Mouse (Mus musculus) liver, postnatal 0 days (tissue): ENCODE results near the gene Cdh23. TPM values are rescaled to one million over a fixed set of nuclear protein-coding genes. Genes with fewer than 3 reads are reported as not detected.

Source experiments
- ATAC-seq: fragments of 200-750 bp; cut with Nextera tagmentation; 2 replicates; pipeline ENCODE4 v1.8.0; 2017; ENCODE audit warnings: mild to moderate bottlenecking, moderate library complexity
- DNase-seq: peaks from one replicate; pipeline ENCODE4 v3.0.0-alpha.2; 2016
- H3K27ac ChIP-seq: fragments of 300-500 bp; sonication (generic); 2 replicates; pipeline ENCODE4 v1.5.1; 2014; ENCODE audit warnings: antibody characterized with exemption, moderate library complexity, mild to moderate bottlenecking, low read depth
- H3K27me3 ChIP-seq: fragments of 300-500 bp; sonication (generic); 2 replicates; pipeline ENCODE4 v1.6.1; 2014; ENCODE audit warnings: low read length, control low read depth, mixed read lengths; ENCODE audit not compliant: insufficient read depth
- H3K36me3 ChIP-seq: fragments of 300-500 bp; sonication (generic); replicated peaks from 2 replicates; pipeline ENCODE4 v1.6.1; 2014; ENCODE audit warnings: mild to moderate bottlenecking, control low read depth, low read length, moderate library complexity, mixed read lengths; ENCODE audit not compliant: insufficient read depth
- H3K4me1 ChIP-seq: fragments of 300-500 bp; sonication (generic); 2 replicates; pipeline ENCODE4 v1.6.1; 2014; ENCODE audit warnings: antibody characterized with exemption, mild to moderate bottlenecking, control low read depth; ENCODE audit not compliant: insufficient read depth
- H3K4me2 ChIP-seq: fragments of 300-500 bp; sonication (generic); 2 replicates; pipeline ENCODE4 v1.6.1; 2014; ENCODE audit warnings: low read depth, mild to moderate bottlenecking, low read length, moderate library complexity, mixed read lengths
- H3K4me3 ChIP-seq: fragments of 300-500 bp; sonication (generic); 2 replicates; pipeline ENCODE4 v1.5.1; 2014; ENCODE audit warnings: low read depth, low read length
- H3K9ac ChIP-seq: fragments of 300-500 bp; sonication (generic); replicated peaks from 2 replicates; pipeline ENCODE4 v1.6.1; 2014; ENCODE audit warnings: mild to moderate bottlenecking, moderate library complexity
- H3K9me3 ChIP-seq: fragments of 300-500 bp; sonication (generic); 2 replicates; pipeline ENCODE4 v1.6.1; 2016; ENCODE audit warnings: mild to moderate bottlenecking, control low read depth, low read length, mixed read lengths
- CTCF ChIP-seq: sonication (generic); IDR thresholded peaks from 2 replicates; pipeline ENCODE4 v1.5.1; 2016; ENCODE audit warnings: antibody characterized with exemption, low read depth
- EP300 ChIP-seq: IDR thresholded peaks from 2 replicates; pipeline ENCODE4 v1.6.1; 2016; ENCODE audit warnings: antibody characterized with exemption, low read depth, mild to moderate bottlenecking
- WGBS: fragments of 180-500 bp; shearing (Covaris S2); extraction: QIAGEN DNeasy Blood & Tissue Kit; methylation state at CpG from one replicate; pipeline ENCODE4 v1.1.7; 2014; ENCODE audit not compliant: insufficient replicate concordance; 5-methylcytosine and 5-hydroxymethylcytosine counted together
- polyA plus RNA-seq: library from polyadenylated mRNA; unstranded; fragments of >200 nt; fragmentation: Nextera tagmentation; extraction: Ambion mirVana; gene quantifications from 2 replicates; pipeline ENCODE4 v1.2.1, GENCODE M21; 2015

Cdh23 gene
- polyA plus RNA-seq, 1 experiment from 2014 or later = 0.28 TPM

GRCm38 (mm10) chr10:60525081-60525480 lies 171.2 kb downstream of the Cdh23 start:
- H3K27me3 ChIP-seq = no peaks in the 10 kb centered on the region
- DNase-seq = no peak
- ATAC-seq = no peak
- no peak overlapping the region for H3K4me2 ChIP-seq
- no peak overlapping the region for H3K27ac ChIP-seq
- WGBS = 59% methylated on average over 8 of the region's 8 CpGs
- no peaks in the 10 kb centered on the region for H3K36me3 ChIP-seq
- no peaks in the 10 kb centered on the region for H3K4me1 ChIP-seq
- H3K9ac ChIP-seq = no peak overlapping the region
- H3K9me3 ChIP-seq = no peaks in the 10 kb centered on the region
- TF ChIP-seq EP300 (no peak), CTCF (no peak)
- no peak overlapping the region for H3K4me3 ChIP-seq

GRCm38 (mm10) chr10:60516286-60516685 lies 180.0 kb downstream of the Cdh23 start:
- WGBS = 82% methylated on average over 11 of the region's 11 CpGs
- ATAC-seq (no peak), DNase-seq (no peak)
- Histone ChIP-seq H3K27ac (no peak overlapping the region), H3K9ac (no peak overlapping the region), H3K36me3 (no peaks in the 10 kb centered on the region), H3K9me3 (no peaks in the 10 kb centered on the region), H3K4me1 (no peaks in the 10 kb centered on the region), H3K4me3 (no peak overlapping the region), H3K27me3 (no peaks in the 10 kb centered on the region), H3K4me2 (no peak overlapping the region)
- TF ChIP-seq EP300 (no peak), CTCF (no peak)

GRCm38 (mm10) chr10:60498538-60498937 lies 197.8 kb downstream of the Cdh23 start:
- Histone ChIP-seq H3K27ac (no peak overlapping the region), H3K36me3 (no peaks in the 10 kb centered on the region), H3K27me3 (no peaks in the 10 kb centered on the region), H3K4me1 (no peaks in the 10 kb centered on the region), H3K4me3 (no peak overlapping the region), H3K9ac (no peak overlapping the region), H3K4me2 (no peak overlapping the region), H3K9me3 (no peaks in the 10 kb centered on the region)
- ATAC-seq (no peak), DNase-seq (no peak)
- 21% methylated on average over 4 of the region's 4 CpGs for WGBS
- TF ChIP-seq EP300 = no peak
- no peak for TF ChIP-seq CTCF

GRCm38 (mm10) chr10:60495070-60495469 lies 201.2 kb downstream of the Cdh23 start:
- ATAC-seq (no peak), DNase-seq (no peak)
- WGBS = 15% methylated on average over 6 of the region's 6 CpGs
- H3K36me3 ChIP-seq = no peaks in the 10 kb centered on the region
- no peak overlapping the region for H3K9ac ChIP-seq
- TF ChIP-seq CTCF (no peak), EP300 (no peak)
- no peaks in the 10 kb centered on the region for H3K27me3 ChIP-seq
- H3K9me3 ChIP-seq = no peaks in the 10 kb centered on the region
- no peak overlapping the region for H3K27ac ChIP-seq
- H3K4me2 ChIP-seq = no peak overlapping the region
- H3K4me1 ChIP-seq = no peaks in the 10 kb centered on the region
- no peak overlapping the region for H3K4me3 ChIP-seq

- no peak overlapping the region for H3K27ac ChIP-seq
- H3K4me3 ChIP-seq = no peak overlapping the region
- H3K4me1 ChIP-seq = no peaks in the 10 kb centered on the region
- TF ChIP-seq EP300 = no peak
- no peak for TF ChIP-seq CTCF
- H3K4me2 ChIP-seq = no peak overlapping the region
- H3K9ac ChIP-seq = no peak overlapping the region
- WGBS = 44% methylated on average over 2 of the region's 2 CpGs
- H3K36me3 ChIP-seq = no peaks in the 10 kb centered on the region
- no peaks in the 10 kb centered on the region for H3K9me3 ChIP-seq
- ATAC-seq (no peak), DNase-seq (no peak)
- no peaks in the 10 kb centered on the region for H3K27me3 ChIP-seq
Observed at GRCm38 (mm10) chr10:60491538-60491937, 204.8 kb downstream of the Cdh23 start.

GRCm38 (mm10) chr10:60481381-60481780 lies 214.9 kb downstream of the Cdh23 start:
- H3K36me3 ChIP-seq = no peaks in the 10 kb centered on the region
- DNase-seq = no peak
- 77% methylated on average over 6 of the region's 6 CpGs for WGBS
- no peak for ATAC-seq
- no peak overlapping the region for H3K4me2 ChIP-seq
- H3K4me3 ChIP-seq = no peak overlapping the region
- no peak for TF ChIP-seq CTCF
- no peak for TF ChIP-seq EP300
- H3K27ac ChIP-seq = no peak overlapping the region
- H3K4me1 ChIP-seq = no peaks in the 10 kb centered on the region
- 0 out of 2 replicates have a peak, but pooled peaks cover 4% of the 10 kb centered on the region for H3K27me3 ChIP-seq
- H3K9ac ChIP-seq = no peak overlapping the region
- H3K9me3 ChIP-seq = no peaks in the 10 kb centered on the region

- H3K27me3 ChIP-seq = 0 out of 2 replicates have a peak, but pooled peaks cover 13% of the 10 kb centered on the region
- H3K36me3 ChIP-seq = no peaks in the 10 kb centered on the region
- TF ChIP-seq CTCF = no peak
- TF ChIP-seq EP300 = no peak
- ATAC-seq = no peak
- no peaks in the 10 kb centered on the region for H3K4me1 ChIP-seq
- no peak for DNase-seq
- no peak overlapping the region for H3K4me2 ChIP-seq
- H3K9ac ChIP-seq = no peak overlapping the region
- H3K9me3 ChIP-seq = no peaks in the 10 kb centered on the region
- no peak overlapping the region for H3K27ac ChIP-seq
- WGBS = 36% methylated on average over 5 of the region's 5 CpGs
- no peak overlapping the region for H3K4me3 ChIP-seq
Observed at GRCm38 (mm10) chr10:60474549-60474948, 221.7 kb downstream of the Cdh23 start.
